Mouse (Mus musculus): Measurements from ENCODE around the gene Klc1.

Gene Klc1

DNA sequence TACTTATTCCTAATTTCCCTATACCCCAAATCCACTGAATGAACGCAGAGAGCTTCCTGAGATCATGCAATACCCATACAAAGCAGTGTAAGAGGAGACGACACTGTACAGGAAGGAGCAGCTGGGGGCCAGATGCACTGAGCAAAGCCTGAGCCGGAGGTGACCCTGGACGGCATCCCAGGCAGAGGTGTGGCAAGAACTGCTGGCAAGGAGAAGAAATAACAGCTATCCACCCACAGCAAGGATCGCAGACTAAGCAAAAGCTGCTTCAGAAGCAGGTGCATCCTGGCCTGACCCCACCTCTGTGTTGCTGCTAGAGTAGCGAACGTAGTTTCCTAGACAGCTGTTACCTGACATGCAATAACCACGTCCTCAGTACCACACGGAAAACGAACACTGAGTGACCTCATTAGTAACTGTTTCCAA is 94.4 kb downstream of the Klc1 start:
- DNase-seq (ENCODE audit: low read depth, low spot score), result no peak

DNA sequence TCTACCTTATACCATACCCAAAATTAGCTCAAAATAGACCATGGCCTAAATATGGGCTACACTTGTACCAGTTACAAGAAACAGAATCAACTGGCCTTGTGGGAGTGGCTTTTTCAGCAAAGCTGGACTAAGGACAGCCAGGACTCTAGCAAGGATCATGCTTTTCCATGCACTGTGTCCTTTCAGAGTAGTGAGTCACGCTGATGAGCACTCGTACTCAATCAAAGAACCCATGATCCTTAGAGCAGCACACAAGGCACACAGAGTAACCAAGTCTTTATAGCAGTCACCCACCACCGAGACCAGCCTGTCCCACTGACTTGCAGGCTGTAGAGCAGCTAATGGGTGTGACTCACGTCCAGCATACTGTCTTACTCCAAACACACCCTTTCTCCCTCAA is 94.9 kb downstream of the Klc1 start:
- DNase-seq (ENCODE audit: low read depth, low spot score), result no peak

DNA sequence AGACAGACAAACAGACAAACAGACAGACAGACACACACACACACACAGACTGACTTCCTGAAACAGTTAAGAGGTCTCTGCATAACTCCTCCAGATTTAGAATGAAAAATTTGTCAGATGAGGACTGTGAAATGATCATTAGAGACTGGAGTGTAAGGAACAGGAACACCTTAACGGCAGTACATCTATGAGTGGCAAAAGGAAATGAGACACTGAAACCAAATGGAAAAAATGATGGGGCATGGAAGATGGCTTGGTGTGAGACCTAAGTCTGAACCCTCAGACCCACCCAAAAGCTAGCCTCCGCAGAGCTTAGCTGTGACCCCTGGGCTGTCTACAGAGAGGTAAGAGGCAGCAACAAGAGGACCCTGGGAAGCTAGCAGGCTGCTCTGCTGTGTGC is 96.8 kb downstream of the Klc1 start:
- DNase-seq (ENCODE audit: low read depth, low spot score), result no peak
